Comparison of ENCODE assay signal across 10 mouse cellular contexts in genomic region chr17:35220156-35220952, GRCm38 (mm10). TPM values are rescaled to one million over a fixed set of nuclear protein-coding genes. Genes with fewer than 3 reads are reported as not detected.
A peak's percentile ranks its signal among the peaks of the same experiment; 100 is the strongest.
DNase-seq lines count a peak whose midpoint lies in the region; ATAC-seq and TF ChIP-seq lines count a peak whose summit lies in the region.
"Had no signal": no experiment of that assay in that cellular context is flagged by ENCODE, and none has a peak within 500 bp of the region (broad histone marks: within the 10 kb centered on the region; RNA-seq: fewer than 3 reads in every experiment).

Gene Gm16181, plus strand, starts transcription at chr17:35220834.

- no peak for ATAC-seq in neural tube, embryonic 12.5 days (ENCODE audit: low FRiP score, low read depth)
- ATAC-seq in neural tube, embryonic 15.5 days (ENCODE audit: low FRiP score), result no peak
- ATAC-seq in heart, embryonic 11.5 days (replicated peaks; ENCODE audit: insufficient number of reproducible peaks, low FRiP score, low TSS enrichment), result no peak
- ATAC-seq in forebrain, embryonic 13.5 days, result no peak

- no peak for TF ChIP-seq POLR2A in testis, adult 2 months (IDR thresholded peaks at IDR 0.05; ENCODE audit: control insufficient read depth, low read depth, low read length)

- no peak within 1 kb of the TSS for H3K9ac ChIP-seq in neural tube, embryonic 12.5 days
- no peak within 1 kb of the TSS for H3K9ac ChIP-seq in neural tube, embryonic 15.5 days (replicated peaks)
- no peak within 1 kb of the TSS for H3K9ac ChIP-seq in heart, embryonic 11.5 days (ENCODE audit: low read depth, low read length)
- no peak within 1 kb of the TSS for H3K9ac ChIP-seq in forebrain, embryonic 13.5 days
- H3K9ac ChIP-seq: neural tube, embryonic 13.5 days had no signal

- H3K9me3 ChIP-seq in neural tube, embryonic 12.5 days, result no peaks in the 10 kb centered on the region
- H3K9me3 ChIP-seq in neural tube, embryonic 15.5 days (replicated peaks), result no peaks in the 10 kb centered on the region
- no peaks in the 10 kb centered on the region for H3K9me3 ChIP-seq in heart, embryonic 11.5 days (replicated peaks; ENCODE audit: control insufficient read depth, low read length)
- H3K9me3 ChIP-seq in forebrain, embryonic 13.5 days (replicated peaks), result no peaks in the 10 kb centered on the region
- H3K9me3 ChIP-seq: neural tube, embryonic 13.5 days had no signal

- H3K27me3 ChIP-seq in neural tube, embryonic 12.5 days (replicated peaks), result no peaks in the 10 kb centered on the region
- H3K27me3 ChIP-seq in neural tube, embryonic 15.5 days (replicated peaks), result no peaks in the 10 kb centered on the region
- H3K27me3 ChIP-seq in heart, embryonic 11.5 days (ENCODE audit: control insufficient read depth, insufficient read depth, low read length), result no peaks in the 10 kb centered on the region
- H3K27me3 ChIP-seq in testis, adult 2 months (ENCODE audit: control insufficient read depth, insufficient read depth, low read length), result no peaks in the 10 kb centered on the region
- H3K27me3 ChIP-seq in forebrain, embryonic 13.5 days, result no peaks in the 10 kb centered on the region
- H3K27me3 ChIP-seq: neural tube, embryonic 13.5 days had no signal

- 85% methylated on average over 28 of the region's 28 CpGs for WGBS in neural tube, embryonic 12.5 days
- 85% methylated on average over 28 of the region's 28 CpGs for WGBS in neural tube, embryonic 15.5 days
- WGBS in heart, embryonic 11.5 days (ENCODE audit: insufficient replicate concordance), result 79% methylated on average over 28 of the region's 28 CpGs
- WGBS in forebrain, embryonic 13.5 days, result 83% methylated on average over 28 of the region's 28 CpGs

- H3K4me2 ChIP-seq in neural tube, embryonic 12.5 days (replicated peaks), result no peak within 1 kb of the TSS
- no peak within 1 kb of the TSS for H3K4me2 ChIP-seq in neural tube, embryonic 15.5 days
- H3K4me2 ChIP-seq in heart, embryonic 11.5 days, result no peak within 1 kb of the TSS
- no peak within 1 kb of the TSS for H3K4me2 ChIP-seq in forebrain, embryonic 13.5 days
- H3K4me2 ChIP-seq: neural tube, embryonic 13.5 days had no signal

- peak; percentile 38 to 64 for DNase-seq in kidney, postnatal 25 days
- no peak for DNase-seq in retina, embryonic 14.5 days (ENCODE audit: low spot score)
- no peak for DNase-seq in embryo, embryonic 10.5 days (ENCODE audit: low spot score)
- DNase-seq: adrenal gland, postnatal 14 days had no signal

- peaks cover 27% of the 10 kb centered on the region for H3K36me3 ChIP-seq in neural tube, embryonic 12.5 days
- peaks cover 23% of the 10 kb centered on the region for H3K36me3 ChIP-seq in neural tube, embryonic 15.5 days
- peaks cover 6% of the 10 kb centered on the region for H3K36me3 ChIP-seq in heart, embryonic 11.5 days (ENCODE audit: control insufficient read depth, insufficient read depth, low read length)
- no peaks in the 10 kb centered on the region for H3K36me3 ChIP-seq in testis, adult 2 months (ENCODE audit: control insufficient read depth, insufficient read depth, low read length)
- H3K36me3 ChIP-seq in forebrain, embryonic 13.5 days (ENCODE audit: poor library complexity, severe bottlenecking), result peaks cover 44% of the 10 kb centered on the region

- no peak for TF ChIP-seq CTCF in testis, adult 2 months (IDR thresholded peaks at IDR 0.05; ENCODE audit: control insufficient read depth, insufficient read depth, insufficient replicate concordance, low read depth, low read length)

- 0 out of 2 replicates have a peak within 1 kb of the TSS, but pooled peaks have one; percentile 12 for H3K27ac ChIP-seq in neural tube, embryonic 12.5 days
- no peak within 1 kb of the TSS for H3K27ac ChIP-seq in neural tube, embryonic 15.5 days (replicated peaks)
- peak within 1 kb of the TSS; percentile 46 for H3K27ac ChIP-seq in heart, embryonic 11.5 days (ENCODE audit: low read depth, low read length)
- no peak within 1 kb of the TSS for H3K27ac ChIP-seq in testis, adult 2 months (ENCODE audit: control insufficient read depth, insufficient read depth, low read depth, low read length)
- no peak within 1 kb of the TSS for H3K27ac ChIP-seq in forebrain, embryonic 13.5 days
- H3K27ac ChIP-seq: neural tube, embryonic 13.5 days had no signal

- H3K4me3 ChIP-seq in neural tube, embryonic 12.5 days, result no peak within 1 kb of the TSS
- no peak within 1 kb of the TSS for H3K4me3 ChIP-seq in neural tube, embryonic 15.5 days (replicated peaks)
- H3K4me3 ChIP-seq in heart, embryonic 11.5 days (ENCODE audit: low read depth, low read length), result no peak within 1 kb of the TSS
- H3K4me3 ChIP-seq in testis, adult 2 months (ENCODE audit: control insufficient read depth, low read depth, low read length), result peak within 1 kb of the TSS; percentile 44
- no peak within 1 kb of the TSS for H3K4me3 ChIP-seq in forebrain, embryonic 13.5 days
- H3K4me3 ChIP-seq: neural tube, embryonic 13.5 days had no signal

- no peaks in the 10 kb centered on the region; the same call in 1 of the 2 replicates for H3K4me1 ChIP-seq in neural tube, embryonic 12.5 days
- H3K4me1 ChIP-seq in neural tube, embryonic 15.5 days, result no peaks in the 10 kb centered on the region
- H3K4me1 ChIP-seq in heart, embryonic 11.5 days (ENCODE audit: control insufficient read depth, insufficient read depth, low read length), result peaks cover 19% of the 10 kb centered on the region
- peaks cover 10% of the 10 kb centered on the region for H3K4me1 ChIP-seq in testis, adult 2 months (ENCODE audit: control insufficient read depth, insufficient read depth, low read length)
- H3K4me1 ChIP-seq in forebrain, embryonic 13.5 days, result no peaks in the 10 kb centered on the region
- H3K4me1 ChIP-seq: neural tube, embryonic 13.5 days had no signal

RNA-seq across cellular contexts. Expression of gene Gm16181, which starts in this region (rescaled TPM):
- not detected in 2 replicates for polyA plus RNA-seq in neural tube, embryonic 12.5 days (2016; fragmentation: Nextera tagmentation; extraction: Ambion mirVana)
- 0.40 TPM in 1 of 2 replicates, not detected in the other for polyA plus RNA-seq in neural tube, embryonic 15.5 days (2015; fragmentation: Nextera tagmentation; extraction: Ambion mirVana)
- polyA plus RNA-seq in heart, embryonic 11.5 days (2014; fragmentation: Nextera tagmentation; extraction: Ambion mirVana), result 0.44 TPM in 1 of 2 replicates, not detected in the other
- not detected in 2 replicates for polyA plus RNA-seq in testis, adult 2 months (2012; rRNA removed)
- polyA plus RNA-seq in forebrain, embryonic 13.5 days (2015; fragmentation: Nextera tagmentation; extraction: Ambion mirVana), result 0.37 and 0.59 TPM in 2 replicates

Comparison
In these comparisons a context has a peak if more than half of its experiments do, and no peak if none do; other contexts are left out.
1. H3K27ac ChIP-seq: peak in neural tube, embryonic 12.5 days (single experiment) and heart, embryonic 11.5 days (single experiment); none in neural tube, embryonic 15.5 days (single experiment), testis, adult 2 months (single experiment) and forebrain, embryonic 13.5 days (single experiment).
2. DNase-seq: peak in kidney, postnatal 25 days (2 of 2); none in retina, embryonic 14.5 days (single experiment) and embryo, embryonic 10.5 days (single experiment).